Mouse (Mus musculus): ENCODE results near the gene Hipk2. TPM values are rescaled to one million over a fixed set of nuclear protein-coding genes. Genes with fewer than 3 reads are reported as not detected.

Hipk2 gene
- total RNA-seq, 4 experiments from 2014 or later = 64.8 to 69.9 (median 67.6) TPM

GRCm38 (mm10) chr6:38795096-38795816 is 80.7 kb downstream of the Hipk2 start:
- DNase-seq (ENCODE audit: low spot score in 2 of 2) = no peak

GRCm38 (mm10) chr6:38792966-38793365 is 83.0 kb downstream of the Hipk2 start:
- no peak for DNase-seq (ENCODE audit: low spot score in 2 of 2)

- DNase-seq (ENCODE audit: low spot score in 2 of 2) = no peak
Observed at GRCm38 (mm10) chr6:38789221-38789810, 86.6 kb downstream of the Hipk2 start.

- no peak for DNase-seq (ENCODE audit: low spot score in 2 of 2)
Observed at GRCm38 (mm10) chr6:38787811-38788509, 88.0 kb downstream of the Hipk2 start.

GRCm38 (mm10) chr6:38787134-38787533 is 88.8 kb downstream of the Hipk2 start:
- DNase-seq (ENCODE audit: low spot score in 2 of 2) = no peak

- no peak for DNase-seq (ENCODE audit: low spot score in 2 of 2)
Observed at GRCm38 (mm10) chr6:38785747-38786146, 90.2 kb downstream of the Hipk2 start.

- no peak for DNase-seq (ENCODE audit: low spot score in 2 of 2)
Observed at GRCm38 (mm10) chr6:38779411-38779810, 96.6 kb downstream of the Hipk2 start.

GRCm38 (mm10) chr6:38778887-38779286 is 97.1 kb downstream of the Hipk2 start:
- no peak for DNase-seq (ENCODE audit: low spot score in 2 of 2)

- DNase-seq (ENCODE audit: low spot score in 2 of 2) = no peak
Observed at GRCm38 (mm10) chr6:38776000-38776584, 99.9 kb downstream of the Hipk2 start.

- DNase-seq (ENCODE audit: low spot score in 2 of 2) = no peak
Observed at GRCm38 (mm10) chr6:38772836-38773518, 103.0 kb downstream of the Hipk2 start.

GRCm38 (mm10) chr6:38771061-38771667 is 104.8 kb downstream of the Hipk2 start:
- DNase-seq (ENCODE audit: low spot score in 2 of 2) = no peak

GRCm38 (mm10) chr6:38769627-38770026 is 106.3 kb downstream of the Hipk2 start:
- no peak for DNase-seq (ENCODE audit: low spot score in 2 of 2)

GRCm38 (mm10) chr6:38762588-38763265 is 113.2 kb downstream of the Hipk2 start:
- no peak for DNase-seq (ENCODE audit: low spot score in 2 of 2)

GRCm38 (mm10) chr6:38762006-38762405 is 114.0 kb downstream of the Hipk2 start:
- no peak for DNase-seq (ENCODE audit: low spot score in 2 of 2)

GRCm38 (mm10) chr6:38760911-38761706 is 114.9 kb downstream of the Hipk2 start:
- DNase-seq (ENCODE audit: low spot score in 2 of 2) = no peak

- no peak for DNase-seq (ENCODE audit: low spot score in 2 of 2)
Observed at GRCm38 (mm10) chr6:38759922-38760620, 115.9 kb downstream of the Hipk2 start.

- no peak for DNase-seq (ENCODE audit: low spot score in 2 of 2)
Observed at GRCm38 (mm10) chr6:38759186-38759585, 116.8 kb downstream of the Hipk2 start.

- no peak for DNase-seq (ENCODE audit: low spot score in 2 of 2)
Observed at GRCm38 (mm10) chr6:38757597-38757996, 118.4 kb downstream of the Hipk2 start.

GRCm38 (mm10) chr6:38756968-38757367 is 119.0 kb downstream of the Hipk2 start:
- DNase-seq (ENCODE audit: low spot score in 2 of 2) = no peak

Data from layer of hippocampus, adult 8-10 months (tissue).